Mouse (Mus musculus) liver, embryonic 11.5 days (tissue): Measurements from ENCODE around the gene Ube2t. TPM values are rescaled to one million over a fixed set of nuclear protein-coding genes. Genes with fewer than 3 reads are reported as not detected.

Source experiments
- ATAC-seq: fragments of 200-750 bp; cut with Nextera tagmentation; replicated peaks from 2 replicates; pipeline ENCODE4 v1.8.0; 2017; ENCODE audit warnings: moderate number of reproducible peaks, mild to moderate bottlenecking, moderate TSS enrichment, moderate library complexity; ENCODE audit not compliant: low FRiP score
- DNase-seq: peaks from one replicate; pipeline ENCODE4 v3.0.0-alpha.2; 2017; ENCODE audit warnings: low spot score
- H3K27ac ChIP-seq: fragments of 300-500 bp; sonication (generic); 2 replicates; pipeline ENCODE4 v1.5.1; 2014; ENCODE audit warnings: mild to moderate bottlenecking, low read depth, low read length, control low read depth
- H3K27me3 ChIP-seq: fragments of 300-500 bp; sonication (generic); replicated peaks from 2 replicates; pipeline ENCODE4 v1.6.1; 2014; ENCODE audit warnings: low read length, mixed read lengths; ENCODE audit not compliant: control insufficient read depth, insufficient read depth
- H3K36me3 ChIP-seq: fragments of 300-500 bp; sonication (generic); 2 replicates; pipeline ENCODE4 v1.6.1; 2014; ENCODE audit warnings: mild to moderate bottlenecking, low read length, moderate library complexity, mixed read lengths; ENCODE audit not compliant: control insufficient read depth, insufficient read depth
- H3K4me1 ChIP-seq: fragments of 300-500 bp; sonication (generic); replicated peaks from 2 replicates; pipeline ENCODE4 v1.6.1; 2014; ENCODE audit warnings: low read length, mixed read lengths; ENCODE audit not compliant: control insufficient read depth, insufficient read depth
- H3K4me2 ChIP-seq: fragments of 300-500 bp; sonication (generic); 2 replicates; pipeline ENCODE4 v1.6.1; 2014; ENCODE audit warnings: mild to moderate bottlenecking, control low read depth, moderate library complexity
- H3K4me3 ChIP-seq: fragments of 300-500 bp; sonication (generic); 2 replicates; pipeline ENCODE4 v1.5.1; 2014; ENCODE audit warnings: low read depth, low read length, control low read depth
- H3K9ac ChIP-seq: fragments of 300-500 bp; sonication (generic); 2 replicates; pipeline ENCODE4 v1.6.1; 2014; ENCODE audit warnings: low read depth, low read length, control low read depth
- H3K9me3 ChIP-seq: fragments of 300-500 bp; sonication (generic); 2 replicates; pipeline ENCODE4 v1.6.1; 2016; ENCODE audit warnings: low read length, inconsistent platforms, mixed read lengths; ENCODE audit not compliant: control insufficient read depth
- WGBS: fragments of 180-500 bp; shearing (Covaris S2); extraction: QIAGEN DNeasy Blood & Tissue Kit; methylation state at CpG from one replicate; pipeline ENCODE4 v1.1.7; 2014; 5-methylcytosine and 5-hydroxymethylcytosine counted together
- polyA plus RNA-seq: library from polyadenylated mRNA; unstranded; fragments of >200 nt; fragmentation: Nextera tagmentation; extraction: Ambion mirVana; gene quantifications from 2 replicates; pipeline ENCODE4 v1.2.1, GENCODE M21; 2014

Ube2t gene
- polyA plus RNA-seq, 1 experiment from 2014 or later, result 55.7 TPM

DNA sequence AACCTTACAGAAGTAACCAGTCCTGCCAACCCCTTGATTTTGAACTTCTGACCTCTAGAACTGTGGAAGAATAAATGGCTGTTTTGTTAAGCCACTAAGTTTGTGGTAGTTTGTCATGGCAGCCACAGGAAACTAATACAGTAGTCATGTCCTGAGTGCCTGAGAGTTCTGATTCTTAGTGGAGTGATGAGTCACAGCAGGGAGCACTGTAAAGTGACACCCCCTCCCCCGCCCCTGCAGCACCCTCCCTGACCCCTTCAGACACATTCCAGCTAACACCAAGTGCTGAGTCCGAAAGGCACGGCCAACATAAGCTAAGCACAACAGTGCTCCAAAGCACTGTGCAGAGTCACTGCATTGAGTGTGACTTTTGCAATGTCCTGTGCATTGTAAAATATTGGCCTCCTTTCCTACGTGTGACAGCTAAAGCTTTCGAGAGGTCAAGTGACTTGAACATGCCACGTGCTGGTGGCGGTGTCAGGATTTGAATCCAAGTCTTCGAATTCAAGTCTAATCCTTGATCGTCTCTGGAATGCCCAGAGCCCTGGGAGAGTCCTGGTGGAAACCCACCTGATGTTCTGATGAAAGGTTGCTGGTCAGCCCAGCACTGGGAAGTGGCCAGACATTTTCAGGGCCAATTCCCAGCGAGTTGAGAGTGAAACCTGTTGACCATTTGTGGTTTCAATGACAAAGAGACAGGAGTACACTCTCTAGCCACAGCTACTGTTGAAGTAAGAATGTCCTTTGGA is 54.7 kb downstream of the Ube2t start:
- no peak overlapping the region for H3K9ac ChIP-seq
- no peak overlapping the region for H3K4me3 ChIP-seq
- ATAC-seq, result no peak
- H3K36me3 ChIP-seq, result no peaks in the 10 kb centered on the region
- no peak overlapping the region for H3K27ac ChIP-seq
- DNase-seq, result no peak
- no peaks in the 10 kb centered on the region; the same call in 1 of the 2 replicates for H3K27me3 ChIP-seq
- no peak overlapping the region for H3K4me2 ChIP-seq
- no peaks in the 10 kb centered on the region for H3K9me3 ChIP-seq
- 0 out of 2 replicates have a peak, but pooled peaks cover 2% of the 10 kb centered on the region for H3K4me1 ChIP-seq
- 72% methylated on average over 10 of the region's 10 CpGs for WGBS

DNA sequence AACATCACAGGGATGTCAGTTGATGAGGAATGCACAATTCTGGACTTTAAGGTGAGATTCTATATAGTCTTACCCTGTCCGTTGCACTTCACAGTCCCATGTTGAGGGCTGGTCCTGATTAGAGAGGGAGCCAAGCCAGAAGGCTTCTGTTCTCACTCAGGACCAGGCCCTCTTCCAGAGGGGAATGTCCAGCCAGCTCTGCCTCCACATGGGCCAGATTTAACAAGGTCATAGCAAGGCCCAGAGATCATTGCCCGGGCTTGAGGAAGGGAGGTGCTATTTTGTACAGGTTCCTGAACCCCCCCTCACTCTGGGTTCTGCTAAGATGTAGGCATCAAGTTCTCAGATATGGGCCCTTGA is 55.3 kb downstream of the Ube2t start:
- ATAC-seq (no peak), DNase-seq (no peak)
- no peak overlapping the region for H3K9ac ChIP-seq
- H3K36me3 ChIP-seq, result no peaks in the 10 kb centered on the region
- H3K4me3 ChIP-seq, result no peak overlapping the region
- no peak overlapping the region for H3K27ac ChIP-seq
- no peak overlapping the region for H3K4me2 ChIP-seq
- H3K27me3 ChIP-seq, result no peaks in the 10 kb centered on the region; the same call in 1 of the 2 replicates
- H3K4me1 ChIP-seq, result 0 out of 2 replicates have a peak, but pooled peaks cover 2% of the 10 kb centered on the region
- WGBS, result 69% methylated on average over 2 of the region's 2 CpGs
- H3K9me3 ChIP-seq, result no peaks in the 10 kb centered on the region

DNA sequence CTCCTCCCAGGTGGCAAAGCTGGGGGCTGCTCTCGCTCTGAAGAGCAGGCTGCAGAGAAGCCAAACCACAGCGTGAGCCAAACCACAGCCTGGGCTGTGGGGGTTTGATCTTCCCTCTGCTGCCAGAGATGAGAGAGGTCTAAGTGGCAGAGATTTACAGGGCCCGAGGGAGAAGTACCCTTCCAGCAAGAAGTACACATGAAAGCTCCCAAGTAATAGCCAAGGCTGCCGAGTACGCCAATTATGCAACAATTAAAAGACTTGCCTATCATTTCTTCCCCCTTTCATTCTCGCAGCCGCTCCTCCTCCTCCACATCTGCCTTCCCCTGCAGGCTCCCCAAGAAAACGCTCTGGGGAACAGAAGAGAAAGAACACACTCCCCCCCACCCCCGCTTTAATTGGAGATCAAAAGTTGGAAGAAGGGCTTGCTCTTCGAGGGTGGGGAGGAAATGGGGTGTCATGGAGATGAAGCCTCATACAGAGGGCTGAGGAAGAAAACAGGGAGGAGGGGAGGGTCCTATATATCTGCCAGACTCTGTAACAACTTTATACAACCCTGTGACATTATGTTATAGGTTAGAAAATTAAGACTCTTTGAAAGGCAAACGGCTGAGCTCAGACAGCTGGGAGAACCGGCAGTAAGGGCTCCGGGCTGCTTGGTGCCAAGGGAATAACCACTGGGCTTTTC is 56.9 kb downstream of the Ube2t start:
- Histone ChIP-seq H3K4me1 (0 out of 2 replicates have a peak, but pooled peaks cover 2% of the 10 kb centered on the region), H3K36me3 (no peaks in the 10 kb centered on the region), H3K27ac (no peak overlapping the region), H3K4me3 (no peak overlapping the region), H3K9me3 (no peaks in the 10 kb centered on the region; the same call in 1 of the 2 replicates), H3K9ac (no peak overlapping the region), H3K4me2 (no peak overlapping the region), H3K27me3 (no peaks in the 10 kb centered on the region; the same call in 1 of the 2 replicates)
- DNase-seq, result no peak
- WGBS, result 37% methylated on average over 13 of the region's 13 CpGs
- no peak for ATAC-seq

GRCm38 (mm10) chr1:135019775-135020167 is 57.4 kb downstream of the Ube2t start:
- no peak overlapping the region for H3K4me2 ChIP-seq
- H3K9ac ChIP-seq, result no peak overlapping the region
- H3K27ac ChIP-seq, result no peak overlapping the region
- H3K4me3 ChIP-seq, result no peak overlapping the region
- DNase-seq (no peak), ATAC-seq (no peak)
- no peaks in the 10 kb centered on the region; the same call in 1 of the 2 replicates for H3K27me3 ChIP-seq
- no peaks in the 10 kb centered on the region for H3K36me3 ChIP-seq
- H3K4me1 ChIP-seq, result 0 out of 2 replicates have a peak, but pooled peaks cover 2% of the 10 kb centered on the region
- 63% methylated on average over 4 of the region's 4 CpGs for WGBS
- no peaks in the 10 kb centered on the region; the same call in 1 of the 2 replicates for H3K9me3 ChIP-seq

DNA sequence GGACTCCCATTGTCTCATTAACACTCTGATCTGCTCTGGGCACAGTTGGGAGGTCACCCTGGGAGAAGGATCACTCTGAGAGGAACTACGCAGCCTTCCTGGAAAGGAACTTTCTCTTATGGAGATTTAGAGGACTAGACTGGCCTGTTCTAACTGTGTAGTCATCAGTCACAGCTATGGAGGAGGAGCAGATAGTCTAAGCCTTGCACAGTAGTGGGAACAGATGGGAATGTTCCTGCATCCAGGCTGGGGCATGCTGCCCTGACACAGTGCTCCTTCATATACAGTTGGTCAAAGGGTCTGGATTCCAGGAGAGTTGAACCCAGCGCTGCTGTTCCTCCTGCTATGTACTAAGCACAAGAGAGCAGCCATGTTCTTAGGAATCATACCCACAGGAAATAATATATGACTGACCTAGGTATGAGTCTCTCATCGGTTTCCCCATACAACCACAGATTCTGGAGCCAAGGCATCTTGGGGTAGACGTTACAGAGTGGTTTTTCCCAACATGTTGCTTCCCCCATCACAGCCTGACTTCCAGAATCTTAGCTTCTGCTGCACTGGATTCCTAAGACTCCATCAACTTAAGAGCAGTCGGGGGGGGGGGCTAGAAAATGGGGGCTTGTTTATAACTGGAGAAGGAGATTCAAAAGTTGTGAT is 58.0 kb downstream of the Ube2t start:
- Histone ChIP-seq H3K27me3 (no peaks in the 10 kb centered on the region; the same call in 1 of the 2 replicates), H3K4me1 (0 out of 2 replicates have a peak, but pooled peaks cover 2% of the 10 kb centered on the region), H3K27ac (no peak overlapping the region), H3K4me2 (no peak overlapping the region), H3K36me3 (no peaks in the 10 kb centered on the region), H3K4me3 (no peak overlapping the region), H3K9me3 (no peaks in the 10 kb centered on the region; the same call in 1 of the 2 replicates), H3K9ac (no peak overlapping the region)
- ATAC-seq (no peak), DNase-seq (no peak)
- WGBS, result 67% methylated on average over 5 of the region's 5 CpGs

GRCm38 (mm10) chr1:135020970-135021369 is 58.6 kb downstream of the Ube2t start:
- Histone ChIP-seq H3K27ac (no peak overlapping the region), H3K4me3 (no peak overlapping the region)

DNA sequence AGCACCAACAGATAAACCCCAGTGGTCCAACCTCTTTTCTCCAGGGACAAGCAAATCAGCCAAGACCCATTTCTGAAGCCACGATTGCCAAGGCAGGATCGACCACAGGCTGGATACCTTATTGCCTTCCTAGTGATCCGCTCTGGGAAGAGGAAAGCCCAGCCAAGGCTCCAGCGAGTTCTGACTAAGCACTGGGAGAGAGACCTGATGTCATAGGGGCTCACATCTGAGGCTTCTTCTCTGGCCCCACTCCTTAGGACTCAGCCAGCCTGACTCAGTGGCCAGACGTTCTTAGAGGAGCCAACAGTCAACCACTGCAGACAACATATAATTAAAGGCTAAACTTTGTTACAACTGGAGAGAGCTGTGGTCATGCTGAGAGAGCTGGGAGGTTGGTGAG is 59.6 kb downstream of the Ube2t start:
- H3K36me3 ChIP-seq, result no peaks in the 10 kb centered on the region
- H3K4me1 ChIP-seq, result 0 out of 2 replicates have a peak, but pooled peaks cover 2% of the 10 kb centered on the region
- H3K9me3 ChIP-seq, result no peaks in the 10 kb centered on the region; the same call in 1 of the 2 replicates
- WGBS, result 62% methylated on average over 5 of the region's 5 CpGs
- H3K27ac ChIP-seq, result no peak overlapping the region
- H3K4me2 ChIP-seq, result no peak overlapping the region
- no peak for DNase-seq
- no peak overlapping the region for H3K4me3 ChIP-seq
- no peak for ATAC-seq
- H3K27me3 ChIP-seq, result no peaks in the 10 kb centered on the region; the same call in 1 of the 2 replicates
- H3K9ac ChIP-seq, result no peak overlapping the region

More at GRCm38 (mm10) chr1:135020970-135021369, 58.6 kb downstream of the Ube2t start:
- WGBS, result 27% methylated on average over 5 of the region's 5 CpGs
- no peaks in the 10 kb centered on the region; the same call in 1 of the 2 replicates for H3K9me3 ChIP-seq
- no peak overlapping the region for H3K9ac ChIP-seq
- no peak overlapping the region for H3K4me2 ChIP-seq
- H3K27me3 ChIP-seq, result no peaks in the 10 kb centered on the region; the same call in 1 of the 2 replicates
- ATAC-seq, result no peak
- H3K4me1 ChIP-seq, result 0 out of 2 replicates have a peak, but pooled peaks cover 2% of the 10 kb centered on the region
- DNase-seq, result no peak
- no peaks in the 10 kb centered on the region for H3K36me3 ChIP-seq

- H3K4me1 ChIP-seq, result 0 out of 2 replicates have a peak, but pooled peaks cover 2% of the 10 kb centered on the region
- ATAC-seq, result no peak
- H3K27ac ChIP-seq, result no peak overlapping the region
- no peaks in the 10 kb centered on the region; the same call in 1 of the 2 replicates for H3K27me3 ChIP-seq
- H3K36me3 ChIP-seq, result no peaks in the 10 kb centered on the region
- no peaks in the 10 kb centered on the region; the same call in 1 of the 2 replicates for H3K9me3 ChIP-seq
- no peak overlapping the region for H3K9ac ChIP-seq
- H3K4me3 ChIP-seq, result no peak overlapping the region
- no peak for DNase-seq
- 66% methylated on average over 1 of the region's 1 CpGs for WGBS
- H3K4me2 ChIP-seq, result no peak overlapping the region
Measured at GRCm38 (mm10) chr1:135023583-135023982, 61.2 kb downstream of the Ube2t start.
